Mouse (Mus musculus): ENCODE data around the gene Pop4. TPM values are rescaled to one million over a fixed set of nuclear protein-coding genes. Genes with fewer than 3 reads are reported as not detected.

Gene Pop4
- polyA plus RNA-seq, 1 experiment from 2014 or later: 74.4 TPM

DNA sequence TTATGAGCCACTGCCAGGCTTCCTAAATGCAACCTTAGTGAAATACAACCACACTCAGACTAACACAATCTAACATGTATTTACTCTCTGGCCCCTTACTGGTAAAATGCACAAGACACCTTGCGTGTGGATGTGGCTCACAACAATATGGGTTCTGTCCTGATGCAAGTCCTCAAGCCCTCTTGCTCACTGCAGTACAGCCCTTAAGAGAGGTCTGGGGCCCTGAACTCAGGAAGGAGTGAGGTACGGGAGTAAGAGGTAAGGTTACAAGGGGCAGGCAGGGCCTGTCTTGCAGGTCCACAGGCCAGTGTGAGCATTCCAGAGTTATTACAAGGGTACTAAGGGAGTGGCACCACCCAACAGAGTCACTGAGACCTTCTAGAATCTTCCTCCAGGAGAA is 45.0 kb downstream of the Pop4 start:
- H3K4me2 ChIP-seq (ENCODE audit: low read length): no peak overlapping the region
- no peak overlapping the region for H3K9ac ChIP-seq (ENCODE audit: low read depth, low read length)
- 88% methylated on average over 2 of the region's 2 CpGs for whole genome bisulfite sequencing
- H3K27ac ChIP-seq (ENCODE audit: low read depth, low read length): no peak overlapping the region
- no peak overlapping the region for H3K4me3 ChIP-seq (ENCODE audit: low read length)
- peaks cover 7% of the 10 kb centered on the region for H3K27me3 ChIP-seq (replicated peaks; ENCODE audit: control insufficient read depth, insufficient read depth, low read length)
- no peak for ATAC-seq
- H3K9me3 ChIP-seq (ENCODE audit: control insufficient read depth, low read length): no peaks in the 10 kb centered on the region
- no peaks in the 10 kb centered on the region for H3K36me3 ChIP-seq (ENCODE audit: control insufficient read depth, insufficient read depth, low read length)
- H3K4me1 ChIP-seq (ENCODE audit: control insufficient read depth, insufficient read depth, low read depth, low read length): peaks cover 7% of the 10 kb centered on the region

DNA sequence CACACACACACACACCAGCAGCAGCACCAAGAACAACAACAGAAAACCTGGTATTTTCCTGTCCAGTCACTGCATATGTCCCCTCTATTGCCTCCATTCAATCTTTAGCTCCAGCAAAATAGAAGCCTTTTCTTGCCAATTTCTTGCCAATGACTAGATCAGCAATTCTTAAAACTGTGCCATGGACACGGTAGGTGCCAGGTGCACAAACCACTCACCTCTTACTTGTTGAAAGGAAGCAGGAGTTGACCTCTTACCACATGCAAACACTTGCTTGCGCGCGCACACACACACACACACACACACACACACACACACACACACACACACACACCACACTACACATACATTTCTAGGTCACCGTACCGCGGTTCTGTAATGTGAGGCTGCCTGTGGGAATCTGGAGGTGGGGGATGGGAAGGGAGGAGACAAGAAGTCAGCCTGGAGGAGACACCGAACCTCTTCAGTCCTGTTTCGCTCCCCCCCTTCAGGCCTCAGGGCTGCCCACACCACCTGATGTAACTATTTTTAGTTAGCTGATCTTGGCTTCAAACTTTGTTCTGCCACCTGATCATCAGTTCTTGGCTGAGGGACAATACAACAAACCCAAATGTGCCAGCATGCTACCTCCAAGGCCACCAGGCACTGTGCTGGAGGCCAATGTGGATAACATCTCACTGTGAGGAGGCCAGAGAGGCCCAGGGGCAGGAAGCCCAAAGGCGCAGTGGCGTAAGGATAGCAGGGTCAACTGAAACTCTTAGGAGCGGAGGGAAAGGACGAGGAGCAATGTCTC is 46.5 kb downstream of the Pop4 start:
- Histone ChIP-seq H3K27me3 (replicated peaks; ENCODE audit: control insufficient read depth, insufficient read depth, low read length) (peaks cover 7% of the 10 kb centered on the region), H3K9ac (ENCODE audit: low read depth, low read length) (no peak overlapping the region), H3K4me2 (ENCODE audit: low read length) (no peak overlapping the region), H3K4me1 (ENCODE audit: control insufficient read depth, insufficient read depth, low read depth, low read length) (peaks cover 7% of the 10 kb centered on the region), H3K4me3 (ENCODE audit: low read length) (no peak overlapping the region), H3K36me3 (ENCODE audit: control insufficient read depth, insufficient read depth, low read length) (no peaks in the 10 kb centered on the region), H3K27ac (ENCODE audit: low read depth, low read length) (no peak overlapping the region), H3K9me3 (ENCODE audit: control insufficient read depth, low read length) (no peaks in the 10 kb centered on the region)
- 90% methylated on average over 13 of the region's 13 CpGs for whole genome bisulfite sequencing
- no peak for ATAC-seq

DNA sequence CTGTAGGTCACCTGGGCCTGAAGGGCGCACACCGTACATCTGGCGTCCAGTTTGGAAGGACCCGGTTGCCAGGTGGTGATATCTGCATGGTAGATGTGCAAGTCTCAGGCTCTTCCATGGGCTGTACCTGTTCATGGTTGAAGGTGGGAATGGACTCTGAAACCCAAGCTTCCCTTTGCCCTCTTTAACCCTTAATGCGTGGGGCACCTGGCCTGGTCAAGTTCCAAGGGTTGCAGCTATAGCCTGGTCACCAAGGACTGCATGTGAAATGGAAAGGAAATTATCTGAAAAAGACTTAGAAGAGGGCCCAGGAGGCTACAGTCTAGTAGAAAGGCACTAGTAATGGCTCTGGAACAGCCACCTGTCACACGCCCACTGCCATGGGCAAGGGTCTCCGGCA is 50.4 kb downstream of the Pop4 start:
- no peaks in the 10 kb centered on the region for H3K27me3 ChIP-seq (replicated peaks; ENCODE audit: control insufficient read depth, insufficient read depth, low read length)
- no peak overlapping the region for H3K27ac ChIP-seq (ENCODE audit: low read depth, low read length)
- H3K4me1 ChIP-seq (ENCODE audit: control insufficient read depth, insufficient read depth, low read depth, low read length): peaks cover 2% of the 10 kb centered on the region; the same call in 1 of the 2 replicates
- H3K36me3 ChIP-seq (ENCODE audit: control insufficient read depth, insufficient read depth, low read length): no peaks in the 10 kb centered on the region
- 99% methylated on average over 7 of the region's 7 CpGs for WGBS
- no peak overlapping the region for H3K4me2 ChIP-seq (ENCODE audit: low read length)
- H3K4me3 ChIP-seq (ENCODE audit: low read length): no peak overlapping the region
- no peak overlapping the region for H3K9ac ChIP-seq (ENCODE audit: low read depth, low read length)
- no peaks in the 10 kb centered on the region for H3K9me3 ChIP-seq (ENCODE audit: control insufficient read depth, low read length)
- ATAC-seq: no peak

DNA sequence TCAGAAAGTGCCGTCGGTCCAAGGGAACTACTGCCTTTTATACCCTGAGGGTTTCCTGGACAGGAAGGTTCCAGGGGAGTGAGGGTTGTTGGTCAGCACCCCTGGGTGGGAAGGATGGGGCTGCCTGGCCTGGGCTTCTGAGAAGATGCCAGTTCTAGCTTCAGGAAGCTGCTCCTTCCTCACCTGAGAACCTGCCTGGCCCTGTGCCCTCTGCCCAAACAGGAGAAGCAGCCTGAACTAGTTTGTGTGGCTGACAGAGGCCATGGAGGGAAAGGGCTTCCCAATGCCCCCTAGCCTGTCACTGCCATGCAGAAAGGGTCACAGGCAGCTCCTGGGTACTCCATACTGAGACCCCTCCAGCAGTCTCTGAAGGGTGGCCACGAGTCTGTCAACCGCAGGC is 51.7 kb downstream of the Pop4 start:
- Histone ChIP-seq H3K4me2 (ENCODE audit: low read length) (no peak overlapping the region), H3K27me3 (replicated peaks; ENCODE audit: control insufficient read depth, insufficient read depth, low read length) (no peaks in the 10 kb centered on the region), H3K27ac (ENCODE audit: low read depth, low read length) (no peak overlapping the region), H3K4me1 (ENCODE audit: control insufficient read depth, insufficient read depth, low read depth, low read length) (peaks cover 2% of the 10 kb centered on the region; the same call in 1 of the 2 replicates), H3K9ac (ENCODE audit: low read depth, low read length) (no peak overlapping the region), H3K36me3 (ENCODE audit: control insufficient read depth, insufficient read depth, low read length) (no peaks in the 10 kb centered on the region), H3K4me3 (ENCODE audit: low read length) (no peak overlapping the region), H3K9me3 (ENCODE audit: control insufficient read depth, low read length) (no peaks in the 10 kb centered on the region)
- ATAC-seq: no peak
- 90% methylated on average over 4 of the region's 4 CpGs for WGBS

DNA sequence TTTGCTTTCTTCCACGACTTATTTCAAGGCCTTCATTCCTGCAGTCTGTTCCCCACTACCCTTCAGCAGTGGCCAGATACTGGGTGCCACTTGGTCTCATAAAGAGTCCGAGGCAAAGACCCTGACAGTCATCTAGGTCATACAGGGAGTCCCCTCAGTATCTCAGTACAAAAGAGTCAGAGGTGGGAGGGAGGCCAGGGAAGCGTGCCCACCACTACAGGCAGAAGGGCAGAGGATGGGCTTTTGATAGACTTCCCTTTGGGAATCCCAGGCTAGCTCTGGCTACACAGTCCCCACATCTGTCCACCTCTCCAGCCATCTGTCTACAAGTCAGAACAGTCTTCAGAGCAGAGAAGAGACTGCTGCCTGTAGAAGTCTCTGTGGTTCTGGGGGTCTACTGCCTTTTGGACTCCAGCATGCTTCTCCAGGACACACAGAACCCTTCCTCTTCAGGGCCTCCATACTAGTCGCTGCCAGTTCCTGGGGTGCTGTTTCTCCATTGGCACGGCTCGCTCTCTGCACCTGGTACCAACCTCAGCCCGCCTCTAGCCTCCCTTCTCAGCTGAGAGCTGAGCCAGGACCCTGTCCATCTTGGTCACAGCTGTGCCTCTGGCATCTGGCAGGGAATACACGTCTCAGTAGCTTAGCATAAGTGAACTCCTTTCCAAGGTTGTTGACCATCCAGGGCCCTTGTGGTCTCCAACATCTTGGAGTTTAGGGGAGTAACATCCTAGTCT is 52.4 kb downstream of the Pop4 start:
- H3K4me3 ChIP-seq (ENCODE audit: low read length): no peak overlapping the region
- 71% methylated on average over 8 of the region's 8 CpGs for WGBS

DNA sequence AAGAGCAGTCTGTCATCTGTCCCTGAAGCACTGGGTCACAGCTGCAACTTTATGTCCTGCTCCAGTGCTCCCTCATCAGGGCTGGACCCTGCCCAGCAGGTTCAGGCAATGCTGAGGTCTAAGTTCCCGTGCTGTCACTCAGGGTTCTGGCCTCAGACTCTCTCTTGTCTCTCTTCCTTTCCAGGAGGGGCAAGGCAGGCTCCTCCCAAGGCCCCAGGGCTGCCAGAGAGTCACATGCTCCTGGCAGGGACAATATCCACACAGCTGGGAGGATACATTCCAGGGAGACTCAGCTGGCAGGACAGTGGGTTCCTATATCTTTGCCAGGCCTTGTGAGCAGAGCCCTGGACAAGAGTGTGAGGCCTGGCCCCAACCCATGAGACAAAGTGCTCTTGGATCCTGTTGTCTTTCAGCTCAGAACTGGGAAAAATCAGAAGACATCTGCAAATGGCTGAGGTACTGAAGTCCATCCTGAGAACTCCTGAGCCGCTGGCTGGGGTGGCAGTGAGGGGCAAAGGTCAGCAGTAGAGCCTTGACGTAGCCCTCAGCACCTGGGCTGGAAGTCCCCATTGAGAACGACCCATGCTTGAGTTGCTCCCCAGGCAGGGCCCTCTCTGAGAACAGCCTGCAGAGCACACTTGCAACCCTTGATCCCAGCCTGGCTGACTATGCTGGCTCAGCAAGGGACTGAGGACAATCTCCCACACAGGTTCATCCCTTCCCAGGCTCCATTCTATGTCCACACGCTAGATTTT is 53.6 kb downstream of the Pop4 start:
- Histone ChIP-seq H3K4me3 (ENCODE audit: low read length) (no peak overlapping the region), H3K4me2 (ENCODE audit: low read length) (no peak overlapping the region), H3K4me1 (ENCODE audit: control insufficient read depth, insufficient read depth, low read depth, low read length) (peaks cover 2% of the 10 kb centered on the region; the same call in 1 of the 2 replicates), H3K27ac (ENCODE audit: low read depth, low read length) (no peak overlapping the region), H3K36me3 (ENCODE audit: control insufficient read depth, insufficient read depth, low read length) (no peaks in the 10 kb centered on the region), H3K9me3 (ENCODE audit: control insufficient read depth, low read length) (no peaks in the 10 kb centered on the region), H3K9ac (ENCODE audit: low read depth, low read length) (no peak overlapping the region), H3K27me3 (replicated peaks; ENCODE audit: control insufficient read depth, insufficient read depth, low read length) (no peaks in the 10 kb centered on the region)
- ATAC-seq: peak; percentile 64
- 73% methylated on average over 5 of the region's 5 CpGs for WGBS

More for the DNA sequence above, 52.4 kb downstream of the Pop4 start:
- no peak for ATAC-seq
- H3K36me3 ChIP-seq (ENCODE audit: control insufficient read depth, insufficient read depth, low read length): no peaks in the 10 kb centered on the region
- no peak overlapping the region for H3K27ac ChIP-seq (ENCODE audit: low read depth, low read length)
- H3K9me3 ChIP-seq (ENCODE audit: control insufficient read depth, low read length): no peaks in the 10 kb centered on the region
- H3K4me1 ChIP-seq (ENCODE audit: control insufficient read depth, insufficient read depth, low read depth, low read length): peaks cover 2% of the 10 kb centered on the region; the same call in 1 of the 2 replicates
- no peak overlapping the region for H3K9ac ChIP-seq (ENCODE audit: low read depth, low read length)
- H3K4me2 ChIP-seq (ENCODE audit: low read length): no peak overlapping the region
- no peaks in the 10 kb centered on the region for H3K27me3 ChIP-seq (replicated peaks; ENCODE audit: control insufficient read depth, insufficient read depth, low read length)

DNA sequence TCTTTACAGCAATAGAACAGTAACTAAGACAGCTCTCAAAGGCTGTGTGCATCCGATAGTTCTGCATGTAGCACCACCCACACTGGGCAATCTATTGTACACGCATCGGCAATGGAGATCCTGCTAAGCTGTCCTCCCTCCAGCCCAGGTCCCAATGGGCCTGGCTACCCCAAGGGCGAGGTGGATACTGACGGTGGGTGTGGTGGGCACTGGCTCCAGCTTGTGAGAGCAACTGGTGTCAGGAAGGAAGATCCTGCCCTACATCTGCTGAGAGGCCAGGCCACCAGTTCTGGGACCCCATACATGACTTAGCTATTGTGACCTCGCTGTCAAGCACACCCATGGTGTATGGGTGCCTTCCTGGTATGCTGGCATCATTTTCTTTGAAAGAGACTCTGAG is 55.5 kb downstream of the Pop4 start:
- peaks cover 2% of the 10 kb centered on the region; the same call in 1 of the 2 replicates for H3K4me1 ChIP-seq (ENCODE audit: control insufficient read depth, insufficient read depth, low read depth, low read length)
- WGBS: 87% methylated on average over 6 of the region's 6 CpGs
- H3K4me2 ChIP-seq (ENCODE audit: low read length): no peak overlapping the region
- H3K27ac ChIP-seq (ENCODE audit: low read depth, low read length): no peak overlapping the region
- H3K9ac ChIP-seq (ENCODE audit: low read depth, low read length): no peak overlapping the region
- no peaks in the 10 kb centered on the region for H3K9me3 ChIP-seq (ENCODE audit: control insufficient read depth, low read length)
- no peak overlapping the region for H3K4me3 ChIP-seq (ENCODE audit: low read length)
- ATAC-seq: no peak
- no peaks in the 10 kb centered on the region for H3K36me3 ChIP-seq (ENCODE audit: control insufficient read depth, insufficient read depth, low read length)
- H3K27me3 ChIP-seq (replicated peaks; ENCODE audit: control insufficient read depth, insufficient read depth, low read length): no peaks in the 10 kb centered on the region

DNA sequence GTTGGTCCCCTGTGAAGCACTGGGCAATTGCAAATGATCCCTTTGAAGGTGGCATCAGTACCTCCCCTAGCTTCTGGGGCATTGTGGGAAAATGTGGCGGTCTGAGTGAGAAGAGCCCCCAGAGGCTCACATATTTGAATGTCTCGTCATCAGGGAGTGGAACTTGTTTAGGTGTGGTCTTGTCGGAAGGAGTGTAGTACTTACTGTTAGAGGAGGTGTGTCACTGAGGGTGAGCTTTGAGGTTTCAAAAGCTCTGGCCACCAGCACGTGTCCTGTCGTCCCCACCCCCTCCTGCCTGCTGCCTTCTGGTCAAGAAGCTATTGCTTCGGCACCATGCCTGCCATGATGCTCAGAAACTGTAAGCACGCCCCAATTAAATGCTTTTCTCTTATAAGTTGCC is 55.9 kb downstream of the Pop4 start:
- no peak overlapping the region for H3K4me2 ChIP-seq (ENCODE audit: low read length)
- H3K9ac ChIP-seq (ENCODE audit: low read depth, low read length): no peak overlapping the region
- 88% methylated on average over 7 of the region's 7 CpGs for WGBS
- H3K27ac ChIP-seq (ENCODE audit: low read depth, low read length): no peak overlapping the region
- H3K4me3 ChIP-seq (ENCODE audit: low read length): no peak overlapping the region
- peaks cover 2% of the 10 kb centered on the region; the same call in 1 of the 2 replicates for H3K4me1 ChIP-seq (ENCODE audit: control insufficient read depth, insufficient read depth, low read depth, low read length)
- no peak for ATAC-seq
- no peaks in the 10 kb centered on the region for H3K36me3 ChIP-seq (ENCODE audit: control insufficient read depth, insufficient read depth, low read length)
- H3K9me3 ChIP-seq (ENCODE audit: control insufficient read depth, low read length): no peaks in the 10 kb centered on the region
- no peaks in the 10 kb centered on the region for H3K27me3 ChIP-seq (replicated peaks; ENCODE audit: control insufficient read depth, insufficient read depth, low read length)

All from hindbrain, embryonic 16.5 days (tissue).